Comparison of ENCODE assay signal across 8 mouse cellular contexts in the genomic region with DNA sequence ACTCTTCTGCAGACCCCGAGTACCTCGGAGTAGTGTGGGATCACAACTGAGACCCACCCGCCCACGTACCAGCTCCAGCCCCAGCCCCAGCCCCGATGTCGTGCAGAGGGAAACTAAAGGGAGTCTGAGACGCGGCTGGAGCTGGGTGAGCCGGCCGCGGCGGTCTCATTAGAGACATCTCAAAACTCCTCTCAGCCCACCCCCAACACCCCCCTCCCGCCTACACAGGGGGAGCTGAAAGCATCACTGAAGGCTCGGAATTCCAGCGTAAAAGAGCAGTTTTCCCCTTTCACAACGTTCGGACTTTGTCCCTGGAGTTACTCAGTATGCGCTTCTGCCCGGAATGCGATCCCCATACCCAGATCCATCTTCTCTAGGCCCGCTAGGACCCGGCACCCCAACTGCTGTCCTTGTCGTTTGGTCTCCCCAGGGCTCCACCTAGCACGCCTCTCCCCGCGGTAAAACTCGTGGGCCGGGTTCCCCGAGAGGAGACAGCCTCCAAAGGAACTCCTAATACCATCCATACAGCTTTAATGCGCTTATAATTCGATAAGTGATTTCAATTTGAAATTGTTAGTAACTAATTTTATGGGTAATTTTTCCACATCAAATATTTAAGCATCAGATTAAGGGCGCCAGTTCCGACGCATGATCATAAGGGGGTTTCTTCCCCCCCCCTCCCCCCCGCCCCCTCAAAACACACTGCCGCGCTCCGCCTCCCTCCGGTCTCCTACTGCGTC.
DNase-seq lines count a peak whose midpoint lies in the region; ATAC-seq and TF ChIP-seq lines count a peak whose summit lies in the region.

No protein-coding gene starts in this region.

- H3K4me2 ChIP-seq in limb, embryonic 14.5 days (replicated peaks; ENCODE audit: low read depth, low read length, severe bottlenecking): peak overlapping the region; percentile 71
- H3K4me2 ChIP-seq in midbrain, postnatal 0 days (ENCODE audit: low read depth, low read length, poor library complexity, severe bottlenecking): peak overlapping the region; percentile 87

- H3K27me3 ChIP-seq in Patski: peaks cover 28% of the 10 kb centered on the region
- H3K27me3 ChIP-seq in hindbrain, embryonic 10.5 days (ENCODE audit: insufficient read depth, poor library complexity, severe bottlenecking): peaks cover 34% of the 10 kb centered on the region
- peaks cover 58% of the 10 kb centered on the region for H3K27me3 ChIP-seq in limb, embryonic 14.5 days (ENCODE audit: control insufficient read depth, insufficient read depth, low read length)
- H3K27me3 ChIP-seq in midbrain, postnatal 0 days (ENCODE audit: insufficient read depth, low read length): peaks cover 14% of the 10 kb centered on the region

- WGBS in hindbrain, embryonic 10.5 days: under 1% methylated on average over 40 of the region's 40 CpGs
- under 1% methylated on average over 39 of the region's 40 CpGs for WGBS in limb, embryonic 14.5 days
- under 1% methylated on average over 37 of the region's 40 CpGs for WGBS in midbrain, postnatal 0 days

- CTCF ChIA-PET in Patski (lab: Charles Lee): interaction anchor here (0.9 to 1.2 kb wide), 2 partner anchors 114 to 149 kb away, joined by 3 read pairs; no protein-coding TSS in a partner anchor

- H3K9ac ChIP-seq in limb, embryonic 14.5 days (ENCODE audit: low read depth, low read length, severe bottlenecking): peak overlapping the region; percentile 44
- H3K9ac ChIP-seq in midbrain, postnatal 0 days (replicated peaks; ENCODE audit: low read length, poor library complexity, severe bottlenecking): peak overlapping the region; percentile 48

- no peak overlapping the region for H3K27ac ChIP-seq in left cerebral cortex, adult 2 months
- H3K27ac ChIP-seq in hindbrain, embryonic 10.5 days: peak overlapping the region; percentile 90
- H3K27ac ChIP-seq in limb, embryonic 14.5 days (replicated peaks; ENCODE audit: low read depth, low read length): no peak overlapping the region
- H3K27ac ChIP-seq in midbrain, postnatal 0 days (ENCODE audit: low read depth, low read length): peak overlapping the region; percentile 32; the same call in 1 of the 2 replicates

- POLR2A ChIA-PET in Patski (lab: Charles Lee): no interaction called here

- H3K4me3 ChIP-seq in left cerebral cortex, adult 2 months: 0 out of 2 replicates have a peak overlapping the region, but pooled peaks have one; percentile 1
- peak overlapping the region; percentile 60 for H3K4me3 ChIP-seq in hindbrain, embryonic 10.5 days
- H3K4me3 ChIP-seq in limb, embryonic 14.5 days (replicated peaks; ENCODE audit: low read length): peak overlapping the region; percentile 42
- H3K4me3 ChIP-seq in midbrain, postnatal 0 days (ENCODE audit: low read depth, low read length): peak overlapping the region; percentile 41

- H3K4me1 ChIP-seq in hindbrain, embryonic 10.5 days (replicated peaks): peaks cover 86% of the 10 kb centered on the region
- peaks cover 6% of the 10 kb centered on the region; the same call in 1 of the 2 replicates for H3K4me1 ChIP-seq in limb, embryonic 14.5 days (ENCODE audit: control insufficient read depth, insufficient read depth, low read length)
- H3K4me1 ChIP-seq in midbrain, postnatal 0 days (ENCODE audit: insufficient read depth, low read length): no peaks in the 10 kb centered on the region

- peak in 1 of 2 experiments; percentile 19 for DNase-seq in left cerebral cortex, adult 2 months (ENCODE audit: extremely low spot score in 1 of 2, low spot score in 2 of 2)
- no peak for DNase-seq in left cerebral cortex, postnatal 14 days (ENCODE audit: low spot score in 2 of 2)
- no peak for DNase-seq in Patski (ENCODE audit: low read depth, low spot score)
- DNase-seq in embryo, embryonic 11 days: peak; percentile 75
- DNase-seq in hindbrain, embryonic 10.5 days (ENCODE audit: low spot score): peak; percentile 73
- no peak for DNase-seq in limb, embryonic 14.5 days (ENCODE audit: low spot score)
- DNase-seq in midbrain, postnatal 0 days (ENCODE audit: low spot score): peak; percentile 60

- no peak for TF ChIP-seq POLR2A in limb, embryonic 14.5 days (IDR thresholded peaks at IDR 0.05; ENCODE audit: borderline replicate concordance, extremely low read depth, insufficient read depth, insufficient read length)

- no peaks in the 10 kb centered on the region for H3K9me3 ChIP-seq in hindbrain, embryonic 10.5 days
- no peaks in the 10 kb centered on the region for H3K9me3 ChIP-seq in limb, embryonic 14.5 days (ENCODE audit: control insufficient read depth, low read length)
- no peaks in the 10 kb centered on the region for H3K9me3 ChIP-seq in midbrain, postnatal 0 days (ENCODE audit: low read length)

- in situ Hi-C loops in Patski (cut with MboI; ENCODE audit: low pct_unique_long_range_greater_than_20kb): loop anchor here (5.0 to 25.0 kb wide), 3 partner anchors 150 to 1415 kb away; no protein-coding TSS in a partner anchor

- intact Hi-C loops in left cerebral cortex, adult 2 months (cut with DNase I): loop anchor here (2.0 to 10.0 kb wide), 7 partner anchors 142 to 1592 kb away; partner anchors contain the start of gene Meis1
- intact Hi-C loops in left cerebral cortex, postnatal 14 days (cut with DNase I): loop anchor here (2.0 to 10.0 kb wide), 6 partner anchors 142 to 1592 kb away; partner anchors contain the start of gene Meis1

- H3K36me3 ChIP-seq in hindbrain, embryonic 10.5 days: peaks cover 13% of the 10 kb centered on the region
- no peaks in the 10 kb centered on the region for H3K36me3 ChIP-seq in limb, embryonic 14.5 days (ENCODE audit: control insufficient read depth, insufficient read depth, low read length)
- no peaks in the 10 kb centered on the region for H3K36me3 ChIP-seq in midbrain, postnatal 0 days (ENCODE audit: insufficient read depth, low read length)

- TF ChIP-seq CTCF in left cerebral cortex, adult 2 months (IDR thresholded peaks at IDR 0.05): peak; percentile 42; the same call in 1 of the 2 replicates
- no peak for TF ChIP-seq CTCF in Patski (IDR thresholded peaks at IDR 0.05)
- TF ChIP-seq CTCF in midbrain, postnatal 0 days (IDR thresholded peaks at IDR 0.05): no peak

- peak; percentile 5 for ATAC-seq in Patski
- peak; percentile 49 for ATAC-seq in limb, embryonic 14.5 days (ENCODE audit: low FRiP score, low read depth)
- ATAC-seq in midbrain, postnatal 0 days (ENCODE audit: low FRiP score): peak; percentile 63
- ATAC-seq in megakaryocyte progenitor cell, adult 5-6 weeks (replicated peaks; ENCODE audit: poor library complexity): no peak

Comparison
In these comparisons a context has a peak if more than half of its experiments do, and no peak if none do; other contexts are left out.
1. DNase-seq: peak in embryo, embryonic 11 days (single experiment), hindbrain, embryonic 10.5 days (single experiment) and midbrain, postnatal 0 days (single experiment); none in left cerebral cortex, postnatal 14 days (0 of 2), Patski (single experiment) and limb, embryonic 14.5 days (single experiment).
2. H3K27ac ChIP-seq: peak in hindbrain, embryonic 10.5 days (single experiment) and midbrain, postnatal 0 days (single experiment); none in left cerebral cortex, adult 2 months (single experiment) and limb, embryonic 14.5 days (single experiment).
3. H3K4me3 ChIP-seq: peak in every context shown above with its lines; median percentile 60 in hindbrain, embryonic 10.5 days; 42 in limb, embryonic 14.5 days; 41 in midbrain, postnatal 0 days; 1 in left cerebral cortex, adult 2 months.